Mouse (Mus musculus): ENCODE results near the gene Srsf1. TPM values are rescaled to one million over a fixed set of nuclear protein-coding genes. Genes with fewer than 3 reads are reported as not detected.

The Srsf1 gene
- polyA plus RNA-seq, 1 experiment from 2014 or later = 244 TPM

DNA sequence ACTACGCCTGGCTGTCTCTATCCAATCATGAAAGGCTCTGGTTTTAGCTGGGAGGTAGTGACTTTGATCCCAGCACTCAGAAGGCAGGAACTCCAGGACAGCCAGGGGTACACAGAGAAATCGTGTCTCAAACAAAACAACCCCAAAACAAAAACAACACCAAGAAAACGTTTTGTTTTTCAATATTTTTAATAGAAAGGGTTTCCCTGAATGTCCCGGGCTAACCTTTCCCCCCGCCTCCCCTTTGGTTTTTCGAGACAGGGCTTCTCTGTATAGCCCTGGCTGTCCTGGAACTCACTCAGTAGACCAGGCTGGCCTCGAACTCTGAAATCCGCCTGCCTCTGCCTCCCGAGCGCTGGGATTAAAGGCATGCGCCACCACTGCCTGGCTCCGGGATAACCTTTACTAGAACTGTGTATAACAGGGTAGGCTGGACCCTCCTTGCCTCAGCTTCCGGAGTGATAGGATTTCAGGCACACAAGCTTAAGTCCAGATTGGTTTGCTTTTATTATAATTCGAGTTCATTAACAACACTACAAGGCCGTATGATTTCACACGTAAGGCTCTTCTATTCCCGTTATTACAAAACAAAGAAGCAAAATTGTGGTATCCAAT is 743 bp upstream of the Srsf1 start:
- H3K27ac ChIP-seq = no peak overlapping the region
- WGBS = 60% methylated on average over 17 of the region's 17 CpGs
- ATAC-seq = no peak

DNA sequence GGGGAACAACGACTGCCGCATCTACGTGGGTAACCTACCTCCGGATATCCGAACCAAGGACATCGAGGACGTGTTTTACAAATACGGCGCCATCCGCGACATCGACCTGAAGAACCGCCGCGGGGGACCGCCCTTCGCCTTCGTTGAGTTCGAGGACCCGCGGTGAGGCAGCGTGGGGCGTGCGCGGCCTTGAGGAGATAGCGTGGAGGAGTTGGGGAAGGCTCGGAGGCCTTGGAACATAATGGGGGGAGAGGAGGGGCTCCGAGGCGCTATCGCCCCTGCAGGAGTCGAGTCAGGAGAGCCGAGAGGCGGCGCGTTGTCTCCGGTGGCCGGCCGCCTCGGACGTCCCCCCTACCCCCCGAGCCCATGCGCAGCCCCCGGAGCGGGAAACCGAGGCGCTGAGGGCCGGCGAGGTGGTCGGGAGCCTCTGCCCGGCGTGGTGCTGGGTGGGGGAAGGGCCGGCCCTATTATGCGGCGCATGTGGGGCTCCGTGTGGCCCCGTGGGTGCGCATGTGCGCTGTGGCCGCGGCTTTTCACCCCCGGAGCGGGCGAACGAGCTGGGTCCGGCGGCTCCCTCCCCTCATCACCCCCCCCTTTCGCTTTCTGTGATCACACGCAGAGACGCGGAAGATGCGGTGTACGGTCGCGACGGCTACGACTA is 828 bp downstream of the Srsf1 start:
- under 1% methylated on average over 70 of the region's 76 CpGs for WGBS

More for the DNA sequence above, 743 bp upstream of the Srsf1 start:
- Histone ChIP-seq H3K9ac (peak overlapping the region; percentile 100), H3K36me3 (no peaks in the 10 kb centered on the region), H3K4me2 (replicated peaks) (peak overlapping the region; percentile 61), H3K4me3 (replicated peaks) (peak overlapping the region; percentile 99), H3K9me3 (no peaks in the 10 kb centered on the region), H3K27me3 (replicated peaks) (no peaks in the 10 kb centered on the region), H3K4me1 (replicated peaks) (peaks cover 16% of the 10 kb centered on the region)

DNA sequence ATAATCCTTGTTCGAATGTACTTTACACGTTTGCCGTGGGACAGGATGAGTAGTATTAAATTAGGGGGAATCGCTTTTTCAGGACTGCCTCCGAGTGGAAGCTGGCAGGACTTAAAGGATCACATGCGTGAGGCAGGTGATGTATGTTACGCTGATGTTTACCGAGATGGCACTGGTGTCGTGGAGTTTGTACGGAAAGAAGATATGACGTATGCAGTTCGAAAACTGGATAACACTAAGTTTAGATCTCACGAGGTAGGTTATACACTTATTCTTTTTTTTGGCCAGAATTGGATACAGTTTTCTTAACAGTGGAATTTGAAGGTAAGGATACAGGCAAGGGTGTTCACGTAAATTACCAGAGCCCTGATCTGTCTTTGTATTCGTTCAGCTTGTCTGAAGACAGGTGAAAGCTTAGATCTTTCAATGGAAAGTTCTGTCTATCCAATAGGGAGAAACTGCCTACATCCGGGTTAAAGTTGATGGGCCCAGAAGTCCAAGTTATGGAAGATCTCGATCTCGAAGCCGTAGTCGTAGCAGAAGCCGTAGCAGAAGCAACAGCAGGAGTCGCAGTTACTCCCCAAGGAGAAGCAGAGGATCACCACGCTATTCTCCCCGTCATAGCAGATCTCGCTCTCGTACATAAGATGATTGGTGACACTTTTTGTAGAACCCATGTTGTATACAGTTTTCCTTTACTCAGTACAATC is 1.9 kb downstream of the Srsf1 start:
- Histone ChIP-seq H3K27ac (0 out of 2 replicates have a peak overlapping the region, but pooled peaks have one; percentile 100), H3K9me3 (no peaks in the 10 kb centered on the region), H3K4me3 (replicated peaks) (peak overlapping the region; percentile 99), H3K4me2 (replicated peaks) (peak overlapping the region; percentile 63), H3K4me1 (replicated peaks) (peaks cover 16% of the 10 kb centered on the region), H3K36me3 (peaks cover 2% of the 10 kb centered on the region; the same call in 1 of the 2 replicates), H3K27me3 (replicated peaks) (no peaks in the 10 kb centered on the region), H3K9ac (peak overlapping the region; percentile 100)
- 15% methylated on average over 26 of the region's 26 CpGs for WGBS
- no peak for ATAC-seq

More for the DNA sequence above, 828 bp downstream of the Srsf1 start:
- ATAC-seq = peak; percentile 69
- Histone ChIP-seq H3K27me3 (replicated peaks) (no peaks in the 10 kb centered on the region), H3K36me3 (peaks cover 2% of the 10 kb centered on the region; the same call in 1 of the 2 replicates), H3K4me1 (replicated peaks) (peaks cover 16% of the 10 kb centered on the region), H3K9ac (peak overlapping the region; percentile 100), H3K27ac (peak overlapping the region; percentile 100), H3K4me2 (replicated peaks) (peak overlapping the region; percentile 63), H3K9me3 (no peaks in the 10 kb centered on the region), H3K4me3 (replicated peaks) (peak overlapping the region; percentile 99)

DNA sequence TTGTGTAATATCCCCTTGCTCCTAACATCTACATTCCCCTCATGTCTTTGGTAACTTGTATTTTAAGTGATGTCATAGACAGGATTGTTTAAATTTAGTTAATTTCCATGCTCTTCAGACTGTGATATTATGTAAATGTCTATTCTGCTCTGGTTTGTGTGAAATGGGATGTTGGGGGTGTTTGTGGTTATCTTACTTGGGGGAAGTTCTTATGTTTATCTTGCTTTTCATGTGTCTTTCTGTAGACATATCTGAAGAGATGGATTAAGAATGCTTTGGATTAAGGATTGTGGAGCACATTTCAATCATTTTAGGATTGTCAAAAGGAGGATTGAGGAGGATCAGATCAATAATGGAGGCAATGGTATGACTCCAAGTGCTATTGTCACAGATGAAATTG is 2.6 kb downstream of the Srsf1 start:
- Histone ChIP-seq H3K4me2 (replicated peaks) (peak overlapping the region; percentile 63), H3K36me3 (peaks cover 2% of the 10 kb centered on the region; the same call in 1 of the 2 replicates), H3K4me1 (replicated peaks) (peaks cover 16% of the 10 kb centered on the region), H3K9ac (0 out of 2 replicates have a peak overlapping the region, but pooled peaks have one; percentile 100), H3K9me3 (no peaks in the 10 kb centered on the region), H3K27me3 (replicated peaks) (no peaks in the 10 kb centered on the region), H3K4me3 (replicated peaks) (peak overlapping the region; percentile 99), H3K27ac (no peak overlapping the region)
- no peak for ATAC-seq

- Histone ChIP-seq H3K36me3 (peaks cover 2% of the 10 kb centered on the region; the same call in 1 of the 2 replicates), H3K27me3 (replicated peaks) (no peaks in the 10 kb centered on the region), H3K9ac (no peak overlapping the region), H3K9me3 (no peaks in the 10 kb centered on the region), H3K4me2 (replicated peaks) (no peak overlapping the region), H3K4me1 (replicated peaks) (peaks cover 7% of the 10 kb centered on the region), H3K4me3 (replicated peaks) (no peak overlapping the region), H3K27ac (no peak overlapping the region)
- no peak for ATAC-seq
- WGBS = 84% methylated on average over 4 of the region's 4 CpGs
Measured at GRCm38 (mm10) chr11:88052638-88053037, 5.5 kb downstream of the Srsf1 start.

DNA sequence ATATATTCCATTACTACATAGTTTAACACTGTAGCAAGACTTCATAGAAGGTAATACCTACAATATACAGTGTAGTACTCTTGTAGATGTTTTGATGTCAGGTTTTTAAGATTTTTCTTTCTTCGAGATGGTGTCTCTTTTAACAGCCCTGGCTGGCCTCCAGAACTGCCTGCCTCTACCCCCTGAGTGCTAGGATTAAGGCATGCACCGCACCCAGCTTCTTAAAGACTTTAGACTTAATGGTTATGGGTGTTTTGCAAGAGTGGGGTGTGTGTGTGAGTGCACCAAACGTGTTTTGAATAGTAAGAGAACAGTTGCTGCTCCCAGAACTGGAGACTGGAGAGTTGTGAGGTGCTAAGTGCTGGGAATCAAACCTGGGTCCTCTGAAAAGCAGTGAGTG is 6.6 kb downstream of the Srsf1 start:
- Histone ChIP-seq H3K27me3 (replicated peaks) (no peaks in the 10 kb centered on the region), H3K36me3 (peaks cover 2% of the 10 kb centered on the region; the same call in 1 of the 2 replicates), H3K9me3 (no peaks in the 10 kb centered on the region), H3K27ac (no peak overlapping the region), H3K4me1 (replicated peaks) (peaks cover 7% of the 10 kb centered on the region), H3K4me2 (replicated peaks) (no peak overlapping the region), H3K9ac (no peak overlapping the region), H3K4me3 (replicated peaks) (no peak overlapping the region)
- WGBS = 59% methylated on average over 3 of the region's 3 CpGs
- ATAC-seq = no peak

GRCm38 (mm10) chr11:88054589-88054988 is 7.4 kb downstream of the Srsf1 start:
- Histone ChIP-seq H3K9me3 (no peaks in the 10 kb centered on the region), H3K9ac (no peak overlapping the region), H3K36me3 (peaks cover 2% of the 10 kb centered on the region; the same call in 1 of the 2 replicates), H3K4me2 (replicated peaks) (no peak overlapping the region), H3K27ac (no peak overlapping the region), H3K4me3 (replicated peaks) (no peak overlapping the region), H3K27me3 (replicated peaks) (no peaks in the 10 kb centered on the region), H3K4me1 (replicated peaks) (peaks cover 7% of the 10 kb centered on the region)
- 84% methylated on average over 1 of the region's 1 CpGs for WGBS
- ATAC-seq = no peak

DNA sequence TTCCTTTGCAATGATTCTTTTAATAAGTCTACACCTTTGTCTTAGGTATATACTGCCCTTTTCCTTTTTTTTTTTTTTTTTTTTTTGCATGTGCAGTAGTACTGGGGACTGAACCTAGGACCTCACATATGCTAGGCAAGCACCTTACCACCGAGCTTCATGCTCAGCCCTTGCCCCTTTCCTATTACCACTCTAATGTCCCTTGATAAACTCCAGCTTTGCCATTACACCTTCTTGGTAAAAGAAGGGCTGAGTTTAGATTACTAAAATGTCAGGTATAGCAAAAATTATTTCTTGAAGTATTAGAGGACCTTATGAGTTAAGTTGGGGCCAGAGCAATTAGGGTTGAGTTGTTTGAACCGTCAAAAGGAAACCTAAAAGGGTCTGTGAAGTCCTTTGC is 8.6 kb downstream of the Srsf1 start:
- no peaks in the 10 kb centered on the region for H3K9me3 ChIP-seq
- no peak overlapping the region for H3K4me3 ChIP-seq (replicated peaks)
- no peak overlapping the region for H3K9ac ChIP-seq
- no peaks in the 10 kb centered on the region; the same call in 1 of the 2 replicates for H3K4me1 ChIP-seq (replicated peaks)
- WGBS = 85% methylated on average over 2 of the region's 2 CpGs
- no peak for ATAC-seq
- H3K4me2 ChIP-seq (replicated peaks) = no peak overlapping the region
- H3K27me3 ChIP-seq (replicated peaks) = no peaks in the 10 kb centered on the region
- H3K27ac ChIP-seq = no peak overlapping the region
- H3K36me3 ChIP-seq = peaks cover 2% of the 10 kb centered on the region; the same call in 1 of the 2 replicates

DNA sequence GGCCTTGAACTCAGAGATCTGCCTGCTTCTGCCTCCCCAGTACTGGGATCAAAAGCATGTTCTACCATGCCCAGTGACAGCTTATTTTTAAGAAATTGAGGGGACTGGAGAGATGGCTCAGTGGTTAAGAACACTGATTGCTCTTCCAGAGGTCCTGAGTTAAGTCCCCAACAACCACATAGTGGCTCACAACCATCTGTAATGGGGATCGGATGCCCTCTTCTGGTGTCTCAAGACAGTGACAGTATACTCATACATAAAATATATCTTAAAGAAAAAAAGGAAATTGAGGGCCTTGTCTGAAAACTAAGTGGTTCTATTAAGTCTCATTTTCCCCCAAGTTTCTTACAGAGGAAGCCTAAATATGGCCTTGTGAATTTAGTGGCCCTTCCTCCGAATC is 10.6 kb downstream of the Srsf1 start:
- no peaks in the 10 kb centered on the region for H3K36me3 ChIP-seq
- WGBS = 75% methylated on average over 2 of the region's 2 CpGs
- H3K4me2 ChIP-seq (replicated peaks) = no peak overlapping the region
- no peak for ATAC-seq
- H3K27me3 ChIP-seq (replicated peaks) = no peaks in the 10 kb centered on the region
- no peaks in the 10 kb centered on the region for H3K9me3 ChIP-seq
- H3K4me3 ChIP-seq (replicated peaks) = no peak overlapping the region
- no peak overlapping the region for H3K9ac ChIP-seq
- no peak overlapping the region for H3K27ac ChIP-seq
- no peaks in the 10 kb centered on the region; the same call in 1 of the 2 replicates for H3K4me1 ChIP-seq (replicated peaks)

- Histone ChIP-seq H3K4me2 (replicated peaks) (no peak overlapping the region), H3K9me3 (no peaks in the 10 kb centered on the region), H3K4me1 (replicated peaks) (no peaks in the 10 kb centered on the region; the same call in 1 of the 2 replicates), H3K27ac (no peak overlapping the region), H3K4me3 (replicated peaks) (no peak overlapping the region), H3K36me3 (no peaks in the 10 kb centered on the region), H3K27me3 (replicated peaks) (no peaks in the 10 kb centered on the region), H3K9ac (no peak overlapping the region)
- 54% methylated on average over 2 of the region's 2 CpGs for WGBS
- ATAC-seq = peak; percentile 83
Measured at GRCm38 (mm10) chr11:88059141-88059540, 12.0 kb downstream of the Srsf1 start.

DNA sequence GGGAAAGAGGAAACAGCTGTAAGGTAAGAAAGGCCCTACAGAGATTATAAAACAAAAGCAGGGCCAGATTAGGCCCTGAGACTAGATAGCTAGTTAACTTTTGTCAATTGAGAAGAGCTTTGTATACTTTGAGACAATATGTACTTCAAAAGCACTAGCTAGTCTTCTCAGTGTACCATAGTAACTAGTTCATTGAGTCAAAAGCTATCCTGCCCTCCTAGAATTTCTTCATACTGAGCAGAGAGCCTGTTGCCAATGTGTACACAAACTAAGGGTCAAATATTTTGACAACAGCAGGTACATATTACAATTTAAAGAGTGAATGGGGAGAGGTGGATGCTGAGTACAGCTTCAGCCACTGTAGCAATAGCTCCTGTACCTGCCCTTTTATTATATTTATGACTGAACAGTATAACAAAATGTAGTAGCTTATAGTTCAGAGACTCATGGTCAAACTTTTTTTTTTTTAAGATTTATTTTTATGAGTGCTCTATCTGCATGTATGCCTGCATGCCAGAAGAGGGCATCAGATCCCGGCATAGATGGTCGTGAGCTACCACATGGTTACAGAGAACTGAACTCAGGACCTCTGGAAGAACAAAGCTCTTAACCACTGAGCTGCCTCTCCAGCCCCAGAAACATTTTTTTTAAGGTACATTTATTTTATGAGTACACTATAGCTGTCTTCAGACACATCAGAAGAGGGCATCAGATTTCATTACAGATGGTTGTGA is 14.9 kb downstream of the Srsf1 start:
- Histone ChIP-seq H3K4me3 (replicated peaks) (no peak overlapping the region), H3K27me3 (replicated peaks) (no peaks in the 10 kb centered on the region), H3K27ac (no peak overlapping the region), H3K4me2 (replicated peaks) (no peak overlapping the region), H3K4me1 (replicated peaks) (peaks cover under 1% of the 10 kb centered on the region; the same call in 1 of the 2 replicates), H3K36me3 (no peaks in the 10 kb centered on the region), H3K9ac (no peak overlapping the region), H3K9me3 (no peaks in the 10 kb centered on the region)
- 76% methylated on average over 2 of the region's 2 CpGs for WGBS
- no peak for ATAC-seq

DNA sequence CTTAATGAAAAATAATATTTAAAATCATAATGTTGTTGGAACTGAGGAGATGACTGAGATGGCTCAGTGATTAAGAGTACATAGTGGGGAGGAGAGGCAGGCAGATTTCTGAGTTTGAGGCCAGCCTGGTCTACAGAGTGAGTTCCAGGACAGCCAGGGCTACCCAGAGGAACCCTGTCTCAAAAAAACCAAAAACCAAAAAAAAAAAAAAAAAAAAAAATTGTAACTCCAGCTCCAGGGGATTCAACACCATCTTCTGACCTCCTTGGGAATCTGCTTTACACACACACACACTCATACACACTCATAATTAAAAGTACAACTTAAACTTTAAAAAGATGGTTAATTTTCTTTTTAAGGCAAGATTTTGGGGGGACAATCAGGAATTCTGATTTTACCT is 18.6 kb downstream of the Srsf1 start:
- Histone ChIP-seq H3K4me1 (replicated peaks) (peaks cover 8% of the 10 kb centered on the region; the same call in 1 of the 2 replicates), H3K4me3 (replicated peaks) (no peak overlapping the region), H3K9ac (no peak overlapping the region), H3K36me3 (no peaks in the 10 kb centered on the region), H3K4me2 (replicated peaks) (no peak overlapping the region), H3K9me3 (no peaks in the 10 kb centered on the region), H3K27ac (no peak overlapping the region), H3K27me3 (replicated peaks) (no peaks in the 10 kb centered on the region)
- no peak for ATAC-seq
